In the genomic region with DNA sequence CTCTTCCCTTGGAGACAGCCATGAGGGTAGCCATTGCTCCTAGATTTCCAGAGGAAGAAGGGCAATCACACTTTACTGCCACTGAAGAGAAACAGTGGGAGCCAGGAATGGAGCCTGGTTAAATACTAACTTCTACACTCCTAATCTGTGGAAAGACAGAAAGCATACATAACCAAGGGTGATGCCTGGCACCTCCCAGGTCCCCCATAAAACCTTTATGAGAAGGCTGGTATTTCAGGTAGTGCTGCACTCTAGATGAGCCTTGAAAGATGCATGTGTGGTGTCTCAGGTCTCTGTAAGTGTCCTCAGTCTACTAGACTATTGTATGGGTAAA, we compare ENCODE assay signal across 20 mouse cellular contexts. TPM values are rescaled to one million over a fixed set of nuclear protein-coding genes. Genes with fewer than 3 reads are reported as not detected.
DNase-seq lines count a peak whose midpoint lies in the region; ATAC-seq and TF ChIP-seq lines count a peak whose summit lies in the region.
"Had no signal": no experiment of that assay in that cellular context is flagged by ENCODE, and none has a peak within 500 bp of the region (broad histone marks: within the 10 kb centered on the region; RNA-seq: fewer than 3 reads in every experiment).

No protein-coding gene starts in this region.

- ATAC-seq in heart, embryonic 13.5 days (ENCODE audit: extremely low read depth, insufficient number of reproducible peaks, low FRiP score, low TSS enrichment) = no peak
- ATAC-seq in kidney, embryonic 16.5 days (ENCODE audit: low FRiP score, low TSS enrichment) = peak; percentile 35; the same call in 1 of the 2 replicates
- ATAC-seq in liver, embryonic 11.5 days (replicated peaks; ENCODE audit: low FRiP score) = peak; percentile 18; the same call in 1 of the 2 replicates
- peak; percentile 76 for ATAC-seq in liver, postnatal 0 days
- ATAC-seq: forebrain, postnatal 0 days had no signal

- no peak overlapping the region for H3K4me2 ChIP-seq in heart, embryonic 13.5 days
- no peak overlapping the region for H3K4me2 ChIP-seq in kidney, embryonic 16.5 days (replicated peaks; ENCODE audit: low read depth, low read length)
- H3K4me2 ChIP-seq in liver, embryonic 11.5 days = no peak overlapping the region
- H3K4me2 ChIP-seq in liver, postnatal 0 days (ENCODE audit: low read depth, low read length) = peak overlapping the region; percentile 41; the same call in 1 of the 2 replicates
- H3K4me2 ChIP-seq: embryonic facial prominence, embryonic 15.5 days; hindbrain, embryonic 15.5 days; midbrain, embryonic 12.5 days had no signal

- no peak overlapping the region for H3K4me3 ChIP-seq in heart, embryonic 13.5 days
- no peak overlapping the region for H3K4me3 ChIP-seq in kidney, embryonic 16.5 days (ENCODE audit: low read length)
- no peak overlapping the region for H3K4me3 ChIP-seq in liver, embryonic 11.5 days (ENCODE audit: low read depth, low read length)
- H3K4me3 ChIP-seq in liver, postnatal 0 days (ENCODE audit: low read depth, low read length) = no peak overlapping the region
- H3K4me3 ChIP-seq: embryonic facial prominence, embryonic 15.5 days; forebrain, embryonic 10.5 days; hindbrain, embryonic 15.5 days; midbrain, embryonic 12.5 days had no signal

- TF ChIP-seq CTCF in liver, postnatal 0 days (IDR thresholded peaks at IDR 0.05; ENCODE audit: low read depth) = no peak

- H3K27me3 ChIP-seq in heart, embryonic 13.5 days (replicated peaks) = no peaks in the 10 kb centered on the region
- no peaks in the 10 kb centered on the region for H3K27me3 ChIP-seq in kidney, embryonic 16.5 days (ENCODE audit: insufficient read depth, low read length)
- H3K27me3 ChIP-seq in liver, embryonic 11.5 days (replicated peaks; ENCODE audit: control insufficient read depth, insufficient read depth, low read length) = no peaks in the 10 kb centered on the region
- H3K27me3 ChIP-seq in liver, postnatal 0 days (ENCODE audit: insufficient read depth, low read length) = no peaks in the 10 kb centered on the region
- H3K27me3 ChIP-seq: embryonic facial prominence, embryonic 15.5 days; hindbrain, embryonic 15.5 days; midbrain, embryonic 12.5 days had no signal

- H3K9ac ChIP-seq in heart, embryonic 13.5 days = peak overlapping the region; percentile 25; the same call in 1 of the 2 replicates
- no peak overlapping the region for H3K9ac ChIP-seq in kidney, embryonic 16.5 days (replicated peaks; ENCODE audit: low read length)
- no peak overlapping the region for H3K9ac ChIP-seq in liver, embryonic 11.5 days (ENCODE audit: low read depth, low read length)
- no peak overlapping the region for H3K9ac ChIP-seq in liver, postnatal 0 days (replicated peaks)
- H3K9ac ChIP-seq: embryonic facial prominence, embryonic 15.5 days; forebrain, postnatal 0 days; hindbrain, embryonic 15.5 days; midbrain, embryonic 12.5 days had no signal

- no peak for DNase-seq in heart, postnatal 25 days (ENCODE audit: low spot score)
- DNase-seq in kidney, postnatal 10 days = no peak
- DNase-seq in liver, embryonic 11.5 days (ENCODE audit: low spot score) = no peak
- DNase-seq in liver, postnatal 0 days = no peak
- no peak for DNase-seq in frontal cortex, postnatal 36 days (ENCODE audit: low spot score in 2 of 2)
- DNase-seq: adrenal gland, postnatal 36 days; cerebellum, adult 11-12 months; cerebellum, postnatal 25 days; embryo, embryonic 11 days; forebrain, postnatal 0 days; layer of hippocampus, postnatal 36 days; lung, postnatal 10 days; thymus, postnatal 14 days had no signal

- no peaks in the 10 kb centered on the region for H3K9me3 ChIP-seq in heart, embryonic 13.5 days
- no peaks in the 10 kb centered on the region for H3K9me3 ChIP-seq in kidney, embryonic 16.5 days (ENCODE audit: low read length)
- no peaks in the 10 kb centered on the region for H3K9me3 ChIP-seq in liver, embryonic 11.5 days (ENCODE audit: control insufficient read depth, low read length)
- no peaks in the 10 kb centered on the region for H3K9me3 ChIP-seq in liver, postnatal 0 days (ENCODE audit: low read length)
- H3K9me3 ChIP-seq: embryonic facial prominence, embryonic 15.5 days; forebrain, embryonic 10.5 days; hindbrain, embryonic 15.5 days; midbrain, embryonic 12.5 days had no signal

- H3K36me3 ChIP-seq in heart, embryonic 13.5 days = no peaks in the 10 kb centered on the region
- H3K36me3 ChIP-seq in kidney, embryonic 16.5 days (ENCODE audit: insufficient read depth, low read length) = no peaks in the 10 kb centered on the region
- no peaks in the 10 kb centered on the region for H3K36me3 ChIP-seq in liver, embryonic 11.5 days (ENCODE audit: control insufficient read depth, insufficient read depth, low read length)
- H3K36me3 ChIP-seq in liver, postnatal 0 days (replicated peaks; ENCODE audit: insufficient read depth, low read length) = no peaks in the 10 kb centered on the region
- H3K36me3 ChIP-seq: embryonic facial prominence, embryonic 15.5 days; forebrain, embryonic 10.5 days; hindbrain, embryonic 15.5 days; midbrain, embryonic 12.5 days had no signal

- TF ChIP-seq EP300 in liver, postnatal 0 days (IDR thresholded peaks at IDR 0.05; ENCODE audit: low read depth) = no peak

- peaks cover 75% of the 10 kb centered on the region for H3K4me1 ChIP-seq in heart, embryonic 13.5 days
- H3K4me1 ChIP-seq in kidney, embryonic 16.5 days (ENCODE audit: insufficient read depth, low read length) = peaks cover 4% of the 10 kb centered on the region; the same call in 1 of the 2 replicates
- H3K4me1 ChIP-seq in liver, embryonic 11.5 days (replicated peaks; ENCODE audit: control insufficient read depth, insufficient read depth, low read length) = no peaks in the 10 kb centered on the region; the same call in 1 of the 2 replicates
- peaks cover 4% of the 10 kb centered on the region; the same call in 1 of the 2 replicates for H3K4me1 ChIP-seq in liver, postnatal 0 days (ENCODE audit: insufficient read depth)
- H3K4me1 ChIP-seq: embryonic facial prominence, embryonic 15.5 days; forebrain, embryonic 10.5 days; hindbrain, embryonic 15.5 days; midbrain, embryonic 12.5 days had no signal

- intact Hi-C loops in heart, postnatal 25 days (cut with DNase I) = no loop called here

- H3K27ac ChIP-seq in heart, embryonic 13.5 days (replicated peaks) = peak overlapping the region; percentile 92
- peak overlapping the region; percentile 66 for H3K27ac ChIP-seq in kidney, embryonic 16.5 days (ENCODE audit: low read length)
- peak overlapping the region; percentile 38 for H3K27ac ChIP-seq in liver, embryonic 11.5 days (ENCODE audit: low read depth, low read length)
- H3K27ac ChIP-seq in liver, postnatal 0 days (ENCODE audit: low read depth) = peak overlapping the region; percentile 91
- H3K27ac ChIP-seq: embryonic facial prominence, embryonic 15.5 days; forebrain, embryonic 10.5 days; hindbrain, embryonic 15.5 days; midbrain, embryonic 12.5 days had no signal

RNA-seq across cellular contexts. Expression of gene Ppargc1a, which starts 39.4 kb away (rescaled TPM):
- 44.7 and 50.0 TPM in 2 replicates for polyA plus RNA-seq in heart, embryonic 13.5 days (2015; fragmentation: Nextera tagmentation; extraction: Ambion mirVana)
- 100 to 1,000 TPM; 132 to 133 TPM for total RNA-seq in heart, postnatal 25 days (2021)
- 24.5 and 27.4 TPM in 2 replicates for polyA plus RNA-seq in kidney, embryonic 16.5 days (2015; fragmentation: Nextera tagmentation; extraction: Ambion mirVana)
- polyA plus RNA-seq in liver, embryonic 11.5 days (2014; fragmentation: Nextera tagmentation; extraction: Ambion mirVana) = 3.2 and 3.4 TPM in 2 replicates
- 4.4 and 7.1 TPM in 2 replicates for polyA plus RNA-seq in liver, postnatal 0 days (2015; fragmentation: Nextera tagmentation; extraction: Ambion mirVana)
- total RNA-seq: granulocyte monocyte progenitor cell, adult 5-6 weeks had no signal

Comparison
In these comparisons a context has a peak if more than half of its experiments do, and no peak if none do; other contexts are left out.
1. H3K27ac ChIP-seq: peak in every context shown above with its lines; median percentile 92 in heart, embryonic 13.5 days; 91 in liver, postnatal 0 days; 66 in kidney, embryonic 16.5 days; 38 in liver, embryonic 11.5 days.